Mouse (Mus musculus): ENCODE measurements around the gene A730071L15Rik.

DNA sequence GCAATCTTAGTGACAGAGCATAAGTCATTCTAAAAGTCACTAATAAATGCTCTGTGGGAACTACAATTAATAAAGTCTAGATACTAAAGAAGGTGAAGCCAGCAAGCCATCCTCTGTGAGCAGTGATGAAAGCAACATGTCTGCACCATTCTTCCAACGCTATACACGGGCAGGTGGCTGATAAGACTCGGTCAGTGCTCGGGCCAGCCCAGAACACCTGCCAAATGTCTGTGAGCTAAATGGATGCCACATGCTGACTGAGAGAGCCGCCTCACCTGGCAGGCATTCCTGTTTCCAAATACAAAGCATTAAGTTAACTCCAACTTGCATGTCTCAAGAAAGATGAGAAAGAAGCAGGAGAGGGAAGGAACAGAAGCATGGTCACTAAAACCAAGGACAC lies 42.7 kb upstream of the A730071L15Rik start:
- TF ChIP-seq CTCF (IDR thresholded peaks at IDR 0.05; ENCODE audit: borderline replicate concordance, insufficient read depth, low read depth, low read length), result no peak
- no peak for TF ChIP-seq POLR2A (IDR thresholded peaks at IDR 0.05; ENCODE audit: borderline replicate concordance, insufficient read depth, low read length)
